Mouse (Mus musculus) spleen, adult 2 months (tissue): Measurements from ENCODE around the gene Tnp2.

ENCODE experiments used
- CTCF ChIP-seq: fragments of 200-500 bp; IDR thresholded peaks from 2 replicates; pipeline ENCODE4 v1.5.1; 2011; ENCODE audit warnings: mild to moderate bottlenecking, inconsistent platforms; ENCODE audit not compliant: insufficient read depth, insufficient read length, insufficient replicate concordance; ENCODE audit errors: extremely low read depth
- POLR2A ChIP-seq: fragments of 200-500 bp; IDR thresholded peaks from 2 replicates; pipeline ENCODE4 v1.6.1; 2011; ENCODE audit warnings: low read depth, low read length, inconsistent platforms

DNA sequence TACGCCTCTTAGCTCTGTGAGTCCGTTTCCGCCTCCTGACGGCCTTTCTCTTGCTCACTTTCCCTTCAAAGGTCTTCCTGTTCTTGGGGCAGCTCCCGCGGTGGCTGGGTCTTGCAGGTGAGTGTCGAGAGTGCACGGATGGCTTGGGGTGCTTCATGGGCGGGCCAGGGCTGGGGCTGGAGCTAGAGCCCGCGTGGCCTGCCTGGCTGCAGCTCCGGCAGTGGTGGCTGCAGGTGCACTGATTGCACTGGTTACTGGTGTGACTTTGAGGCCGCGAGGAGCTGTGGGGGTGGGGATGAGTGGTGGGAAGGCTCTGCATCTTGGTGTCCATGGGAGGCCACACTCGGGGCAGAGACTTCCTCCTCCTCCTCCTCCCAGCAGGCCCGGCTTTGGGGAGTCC is at the start of gene Tnp2:
- no peak for TF ChIP-seq POLR2A
- no peak for TF ChIP-seq CTCF
